Mouse (Mus musculus): ENCODE data around the gene Tspoap1.

GRCm38 (mm10) chr11:87759609-87760005, 734 bp upstream of the Tspoap1 start:
- TF ChIP-seq CTCF (IDR thresholded peaks at IDR 0.05; ENCODE audit: borderline replicate concordance, insufficient read depth, low read depth, low read length) (peak; percentile 40; the same call in 1 of the 2 replicates), POLR2A (IDR thresholded peaks at IDR 0.05; ENCODE audit: borderline replicate concordance, insufficient read depth, low read length) (no peak)

Measured in cerebellum, adult 2 months (tissue).